Mouse (Mus musculus) brain, embryonic 14.5 days (tissue): ENCODE data around the gene Eif1ad.

Experiments
- CTCF ChIP-seq: fragments of 200-500 bp; IDR thresholded peaks from 2 replicates; pipeline ENCODE4 v1.5.1; 2012; ENCODE audit warnings: inconsistent platforms, mild to moderate bottlenecking, moderate library complexity, borderline replicate concordance; ENCODE audit not compliant: insufficient read depth, insufficient read length; ENCODE audit errors: extremely low read depth
- POLR2A ChIP-seq: fragments of 200-500 bp; IDR thresholded peaks from 2 replicates; pipeline ENCODE4 v1.6.1; 2012; ENCODE audit warnings: mild to moderate bottlenecking, inconsistent platforms, borderline replicate concordance; ENCODE audit not compliant: poor library complexity, insufficient read depth, insufficient read length, severe bottlenecking; ENCODE audit errors: extremely low read depth

GRCm38 (mm10) chr19:5335441-5335840, 31.1 kb upstream of the Eif1ad start, which contains the start of gene Catsper1:
- TF ChIP-seq CTCF (no peak), POLR2A (no peak)
